Mouse (Mus musculus) olfactory bulb, adult 2 months (tissue): ENCODE results near the gene Spi1.

ENCODE experiments used
- CTCF ChIP-seq: fragments of 200-500 bp; IDR thresholded peaks from 2 replicates; pipeline ENCODE4 v1.5.1; 2012; ENCODE audit warnings: low read depth, mild to moderate bottlenecking, low read length, moderate library complexity; ENCODE audit not compliant: insufficient read depth
- POLR2A ChIP-seq: fragments of 200-500 bp; IDR thresholded peaks from 2 replicates; pipeline ENCODE4 v1.6.1; 2012; ENCODE audit warnings: mild to moderate bottlenecking, low read depth, low read length, moderate library complexity; ENCODE audit not compliant: insufficient read depth

- TF ChIP-seq CTCF (no peak), POLR2A (no peak)
These were observed 30.3 kb upstream of the Spi1 start for GRCm38 (mm10) chr2:91051917-91052316.
